Mouse (Mus musculus) monocyte, adult 5-6 weeks (primary cell): ENCODE measurements around the gene Plac1. TPM values are rescaled to one million over a fixed set of nuclear protein-coding genes. Genes with fewer than 3 reads are reported as not detected.

ENCODE experiments used
- ATAC-seq: fragments of 153-309, 156-312 bp; replicated peaks from 2 replicates; pipeline ENCODE4 v1.8.0; 2017; ENCODE audit warnings: mild to moderate bottlenecking; ENCODE audit not compliant: low TSS enrichment, insufficient number of reproducible peaks, severe bottlenecking, poor library complexity, low FRiP score
- total RNA-seq: library from RNA; stranded (forward); fragments of 200-1000, 200-491, 200-594 nt; gene quantifications from 3 replicates; pipeline ENCODE4 v1.2.3, GENCODE M21; 2017

The Plac1 gene
- total RNA-seq, 1 experiment from 2014 or later, result not detected

- ATAC-seq, result no peak
These were observed 114.0 kb downstream of the Plac1 start for GRCm38 (mm10) chrX:53125838-53126467.

- no peak for ATAC-seq
These were observed 116.3 kb downstream of the Plac1 start for GRCm38 (mm10) chrX:53123562-53123961.

- ATAC-seq, result no peak
These were observed 121.3 kb downstream of the Plac1 start for GRCm38 (mm10) chrX:53118631-53119030.

DNA sequence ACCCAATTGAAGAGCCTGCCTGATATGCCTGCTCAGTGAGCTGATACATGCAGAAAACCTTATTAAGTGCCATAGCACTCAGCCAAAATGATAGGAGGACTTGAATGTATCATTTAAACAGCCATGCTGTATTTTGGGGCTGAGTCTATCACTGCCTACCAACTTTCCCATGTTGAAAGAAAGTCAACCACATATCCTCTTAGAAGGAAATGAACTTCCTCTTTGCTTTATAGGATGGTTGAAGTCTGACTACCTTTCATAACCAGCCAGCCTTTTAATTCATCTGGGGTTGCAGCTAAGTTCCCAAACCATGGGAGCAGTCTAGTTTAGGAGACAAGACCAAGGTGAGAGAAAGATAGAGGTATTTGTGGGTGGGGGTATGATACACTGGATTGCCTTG, 121.9 kb downstream of the Plac1 start:
- no peak for ATAC-seq

DNA sequence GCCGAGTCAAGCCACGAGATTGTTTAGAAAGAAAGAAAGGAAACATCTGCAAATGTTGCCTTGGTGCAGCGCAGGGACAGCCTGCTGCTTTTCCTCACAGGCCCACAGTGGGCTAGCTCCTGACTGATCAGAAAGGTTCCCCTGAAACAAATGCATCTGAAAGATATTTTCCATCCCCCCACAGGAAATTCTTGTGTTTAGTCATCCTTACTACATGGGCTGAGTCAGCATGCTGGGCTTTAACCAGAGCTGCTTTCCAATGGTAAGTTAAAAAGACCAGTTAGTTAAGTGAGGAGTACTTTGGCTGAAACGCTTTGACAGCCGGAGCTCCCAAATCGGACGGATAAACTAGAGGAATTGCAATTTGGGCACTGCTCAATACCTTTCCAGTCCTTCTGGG, 124.9 kb downstream of the Plac1 start:
- no peak for ATAC-seq

GRCm38 (mm10) chrX:53110142-53110541, 129.8 kb downstream of the Plac1 start:
- no peak for ATAC-seq

DNA sequence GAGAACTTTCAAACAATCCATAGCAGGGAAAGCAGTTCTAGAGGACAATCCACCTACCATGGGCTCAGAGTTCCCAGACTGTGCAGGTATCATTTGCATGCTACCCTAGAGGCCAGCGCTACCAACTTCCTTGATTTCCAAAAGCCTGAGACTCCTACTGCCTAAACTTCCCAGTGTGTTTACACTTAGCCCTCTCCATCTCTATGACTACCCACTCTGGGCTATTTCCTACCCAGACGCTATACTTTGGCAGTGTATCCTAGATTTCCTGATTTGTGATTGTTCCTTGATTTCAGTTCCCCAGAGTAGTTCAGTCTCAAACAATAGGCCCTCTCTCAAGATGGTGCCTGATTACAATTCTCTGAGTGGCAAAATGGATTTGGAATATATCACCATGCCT, 132.8 kb downstream of the Plac1 start:
- ATAC-seq, result no peak

DNA sequence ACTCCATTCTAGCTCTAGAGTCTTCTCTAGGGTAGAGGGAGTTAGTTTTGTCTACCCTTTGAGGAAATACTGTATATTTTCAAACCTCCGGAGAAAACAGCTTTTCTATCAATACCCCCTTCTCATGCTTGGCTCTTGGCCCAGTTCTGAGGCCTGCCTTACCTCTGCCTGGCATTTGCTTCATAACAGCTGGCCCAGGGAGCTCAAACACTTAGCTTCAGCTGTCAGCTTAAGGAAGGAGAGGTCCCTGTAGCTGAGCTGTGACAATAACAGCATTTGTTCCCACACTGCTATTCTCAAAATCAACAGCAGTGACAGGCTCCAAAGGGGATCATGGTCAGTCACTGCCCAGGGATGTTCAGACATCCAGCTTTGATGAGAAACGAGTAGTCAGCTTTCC, 138.7 kb downstream of the Plac1 start:
- no peak for ATAC-seq

DNA sequence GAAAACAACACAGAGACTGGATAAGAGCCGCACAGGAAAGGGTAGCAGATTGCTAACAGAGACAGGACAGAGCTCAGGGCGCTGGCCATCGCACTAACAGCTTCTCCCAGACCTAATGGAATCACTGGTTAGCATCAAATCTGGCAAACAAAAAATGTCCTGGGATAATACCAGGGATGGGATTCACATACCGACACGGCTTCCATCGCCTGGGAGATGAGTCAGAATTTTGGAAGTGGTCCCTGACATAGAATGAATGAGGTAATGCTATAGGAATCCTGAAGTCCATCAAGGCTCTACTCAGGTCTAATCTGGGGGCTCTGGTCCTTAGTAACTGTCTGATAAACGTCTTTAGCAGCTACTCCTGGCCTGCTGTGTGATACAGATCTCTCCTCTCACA, 140.0 kb downstream of the Plac1 start:
- no peak for ATAC-seq

GRCm38 (mm10) chrX:53099266-53099665, 140.6 kb downstream of the Plac1 start:
- ATAC-seq, result no peak

DNA sequence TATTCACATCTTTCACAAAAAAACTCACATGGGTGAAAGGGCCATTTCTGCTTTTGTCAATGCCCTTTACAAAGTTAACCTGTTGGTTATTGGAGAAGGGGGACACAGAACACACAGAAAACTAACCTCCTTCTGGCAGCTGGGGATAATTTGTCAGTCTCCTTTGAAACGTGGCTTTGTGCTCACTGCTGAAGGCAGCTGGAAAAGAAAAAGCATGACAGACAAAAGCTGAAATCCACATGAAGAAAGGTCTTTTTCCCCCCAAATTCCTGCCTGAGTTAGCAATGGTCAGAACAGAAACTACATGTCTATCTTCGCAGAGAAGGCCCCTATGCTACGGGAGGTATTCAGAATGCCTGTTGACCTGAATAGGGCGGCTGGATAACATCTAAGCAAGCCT, 141.6 kb downstream of the Plac1 start:
- ATAC-seq, result no peak

- no peak for ATAC-seq
These were observed 142.1 kb downstream of the Plac1 start for GRCm38 (mm10) chrX:53097786-53098185.

DNA sequence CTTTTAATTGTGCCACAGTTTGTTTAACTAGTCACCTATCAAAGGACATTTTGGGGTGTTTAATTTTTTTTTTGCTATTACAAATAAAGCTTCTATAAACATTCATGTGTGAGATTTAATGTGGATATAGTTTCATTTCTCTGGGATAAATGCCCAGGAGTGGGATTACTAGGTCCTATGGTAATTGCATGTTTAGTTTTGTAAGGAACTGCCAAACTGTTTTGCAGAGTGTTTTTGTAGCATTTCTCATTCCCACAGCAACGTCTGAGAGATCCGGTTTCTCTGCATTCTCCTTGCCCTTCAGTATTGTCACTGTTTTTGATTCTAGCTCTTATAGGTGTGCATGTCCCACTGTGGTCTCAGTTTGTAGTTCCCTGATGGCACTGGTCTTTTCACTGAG, 146.5 kb downstream of the Plac1 start:
- no peak for ATAC-seq

DNA sequence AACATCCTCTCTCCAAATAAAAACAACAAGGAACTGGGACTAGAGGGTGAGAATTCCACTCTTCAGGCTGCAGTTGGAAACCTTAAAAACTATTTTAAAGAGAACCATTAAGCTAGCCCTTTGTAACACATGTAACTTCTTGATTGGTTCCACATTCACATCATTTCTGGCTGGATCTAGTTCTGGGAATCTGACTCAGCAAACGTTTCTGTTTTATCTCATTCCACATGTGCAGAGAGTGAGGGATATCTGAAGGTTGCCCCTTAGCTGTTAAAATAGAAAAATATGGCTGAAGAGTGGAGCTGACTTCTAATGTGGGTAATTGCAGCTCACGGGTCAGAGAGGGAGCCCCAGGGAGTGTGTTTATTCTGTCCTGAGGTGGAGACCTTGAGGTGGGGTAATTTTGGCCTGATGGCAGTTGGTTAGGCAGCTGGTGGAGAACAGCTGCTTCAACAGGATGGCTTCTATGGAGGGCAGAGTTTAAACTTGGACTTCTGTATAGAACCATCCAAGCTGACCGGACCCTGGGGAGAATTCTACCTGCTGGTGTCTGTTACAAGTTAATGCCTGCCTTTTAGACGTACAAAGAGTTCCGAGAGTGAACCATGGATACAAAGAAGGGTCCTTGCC, 151.1 kb downstream of the Plac1 start:
- ATAC-seq, result no peak

- no peak for ATAC-seq
These were observed 152.7 kb downstream of the Plac1 start for GRCm38 (mm10) chrX:53087202-53087601.

GRCm38 (mm10) chrX:53085559-53085958, 154.4 kb downstream of the Plac1 start:
- no peak for ATAC-seq

DNA sequence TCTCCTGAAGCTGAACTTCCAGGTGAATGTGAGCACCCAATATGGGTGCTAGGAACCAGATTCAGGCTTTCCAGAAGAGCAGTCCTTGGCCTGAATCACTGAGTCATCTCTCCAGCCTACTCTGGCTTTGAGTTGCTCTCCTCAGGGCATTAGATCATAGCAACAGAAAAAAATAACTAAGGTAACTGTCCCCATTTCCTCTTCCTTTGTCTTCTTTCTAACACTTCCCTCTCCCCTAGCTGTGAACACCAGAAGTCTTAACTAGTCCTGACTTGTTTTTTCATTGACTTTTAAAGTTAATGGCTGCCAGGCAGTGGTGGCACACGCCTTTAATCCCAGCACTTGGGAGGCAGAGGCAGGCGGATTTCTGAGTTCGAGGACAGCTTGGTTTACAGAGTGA, 175.5 kb downstream of the Plac1 start:
- no peak for ATAC-seq

DNA sequence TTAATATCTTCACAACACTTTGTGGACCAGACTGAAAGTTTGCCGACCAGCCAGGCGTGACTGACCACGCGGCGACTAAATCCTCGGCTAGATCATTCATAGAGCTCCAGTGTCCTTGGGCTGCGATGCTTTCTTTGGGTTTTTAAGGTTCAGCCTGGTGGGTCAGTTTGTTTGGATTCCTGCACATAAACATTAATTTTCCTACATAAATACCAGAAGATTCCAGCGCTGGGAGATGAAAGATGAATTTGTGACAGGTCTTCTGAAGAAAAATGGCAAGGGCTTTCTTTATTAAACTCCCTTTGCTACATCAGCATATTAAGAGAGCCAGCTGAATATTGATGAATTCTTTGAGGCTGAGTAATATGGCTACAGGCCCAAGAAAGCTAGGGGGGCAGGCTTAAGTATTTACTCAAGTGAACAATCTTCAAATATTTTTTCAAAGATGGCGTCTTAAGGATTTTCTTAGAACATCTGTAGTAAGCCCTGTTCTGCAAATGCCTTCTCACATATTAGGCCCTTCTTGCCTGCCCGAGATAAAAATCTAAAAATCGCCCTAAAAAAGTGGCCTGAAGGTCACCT, 180.4 kb downstream of the Plac1 start:
- no peak for ATAC-seq

DNA sequence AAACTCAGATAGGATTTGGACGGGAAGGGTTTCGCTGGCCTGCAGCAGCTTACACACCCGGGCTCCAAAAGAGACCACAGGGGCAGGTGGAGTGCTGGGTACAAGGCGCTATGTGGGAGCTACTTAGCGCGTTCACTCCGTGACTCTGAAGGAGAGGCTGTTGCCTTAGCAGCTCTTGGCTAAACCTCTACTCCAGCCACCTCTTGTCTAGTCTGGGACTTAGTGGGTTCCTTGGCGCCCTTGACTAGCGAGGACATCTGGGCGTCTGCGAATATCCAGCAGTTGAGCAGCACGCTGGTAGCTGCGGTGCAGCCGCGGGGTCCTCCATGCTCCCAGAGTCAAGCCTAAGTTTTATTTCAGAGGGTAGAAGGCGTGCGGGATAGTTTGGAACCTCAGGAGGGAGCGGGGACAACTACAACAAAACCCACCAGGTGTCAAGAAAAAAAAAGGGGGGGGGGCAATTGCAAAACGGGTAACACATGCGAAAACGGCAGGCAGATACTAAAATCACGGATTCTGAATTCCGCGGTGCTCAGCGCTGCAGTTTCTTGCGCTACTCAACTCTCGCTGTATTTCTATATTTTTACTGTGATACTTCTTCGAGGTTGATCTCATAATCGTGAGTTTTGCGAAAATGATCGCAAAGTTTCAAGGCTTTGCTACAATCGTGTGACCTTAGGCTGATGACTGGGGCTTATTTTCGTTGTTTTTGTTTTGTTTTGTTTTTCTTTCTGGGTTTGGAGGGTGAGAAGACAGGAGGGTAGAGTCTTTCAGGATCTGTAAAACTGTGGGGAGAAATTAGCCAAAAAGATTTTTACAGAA, 181.2 kb downstream of the Plac1 start:
- ATAC-seq, result no peak; the same call in 1 of the 2 replicates

DNA sequence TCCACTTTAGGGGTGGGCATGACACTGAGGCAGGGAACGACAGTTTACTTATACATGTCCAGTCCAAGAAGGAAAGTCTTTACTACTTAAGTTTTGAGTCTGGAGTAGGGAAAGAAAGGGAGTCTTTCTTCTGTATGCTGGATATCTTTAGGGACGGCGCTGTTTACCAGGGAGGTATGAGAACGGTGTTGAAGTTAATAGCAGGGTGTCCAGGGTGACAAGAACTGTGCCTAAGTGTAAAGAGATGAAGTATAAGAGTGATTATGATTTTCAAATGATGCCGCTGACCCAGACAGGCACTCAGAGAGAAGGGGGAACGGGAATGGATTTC, 182.2 kb downstream of the Plac1 start:
- no peak for ATAC-seq
